Mouse (Mus musculus) stomach, embryonic 14.5 days (tissue): Measurements from ENCODE around the gene Zbtb8os. TPM values are rescaled to one million over a fixed set of nuclear protein-coding genes. Genes with fewer than 3 reads are reported as not detected.
"Not testable (repeated sequence)": the region's sequence is repeated elsewhere in the genome, so short reads cannot be mapped to it uniquely, and the experiment has no call there.

Experiments
- ATAC-seq: fragments of 200-750 bp; cut with Nextera tagmentation; 2 replicates; pipeline ENCODE4 v1.8.0; 2017; ENCODE audit warnings: low read depth, moderate TSS enrichment; ENCODE audit not compliant: insufficient number of reproducible peaks, insufficient read depth, low FRiP score
- H3K27ac ChIP-seq: fragments of 300-500 bp; sonication (generic); 2 replicates; pipeline ENCODE4 v1.5.1; 2014; ENCODE audit warnings: mild to moderate bottlenecking, low read length, moderate library complexity, mixed read lengths
- H3K27me3 ChIP-seq: fragments of 300-500 bp; sonication (generic); 2 replicates; pipeline ENCODE4 v1.6.1; 2014; ENCODE audit warnings: low read length, control low read depth, mixed read lengths; ENCODE audit not compliant: control insufficient read depth, insufficient read depth
- H3K36me3 ChIP-seq: fragments of 300-500 bp; sonication (generic); 2 replicates; pipeline ENCODE4 v1.6.1; 2014; ENCODE audit warnings: mild to moderate bottlenecking, control low read depth, low read length, moderate library complexity, mixed read lengths; ENCODE audit not compliant: control insufficient read depth, insufficient read depth
- H3K4me1 ChIP-seq: fragments of 300-500 bp; sonication (generic); 2 replicates; pipeline ENCODE4 v1.6.1; 2014; ENCODE audit warnings: low read length, control low read depth, mixed read lengths; ENCODE audit not compliant: control insufficient read depth, insufficient read depth
- H3K4me2 ChIP-seq: fragments of 300-500 bp; sonication (generic); replicated peaks from 2 replicates; pipeline ENCODE4 v1.6.1; 2014; ENCODE audit warnings: low read depth, low read length, control low read depth
- H3K4me3 ChIP-seq: fragments of 300-500 bp; sonication (generic); 2 replicates; pipeline ENCODE4 v1.5.1; 2014; ENCODE audit warnings: low read depth, low read length, control low read depth
- H3K9ac ChIP-seq: fragments of 300-500 bp; sonication (generic); replicated peaks from 2 replicates; pipeline ENCODE4 v1.6.1; 2014; ENCODE audit warnings: low read depth, mild to moderate bottlenecking, control low read depth, low read length, moderate library complexity, mixed read lengths
- H3K9me3 ChIP-seq: fragments of 300-500 bp; sonication (generic); 2 replicates; pipeline ENCODE4 v1.6.1; 2016; ENCODE audit warnings: low read depth, low read length, control low read depth; ENCODE audit not compliant: control insufficient read depth
- WGBS: fragments of 180-500 bp; shearing (Covaris S2); extraction: QIAGEN DNeasy Blood & Tissue Kit; methylation state at CpG from one replicate; pipeline ENCODE4 v1.1.7; 2014; 5-methylcytosine and 5-hydroxymethylcytosine counted together
- polyA plus RNA-seq: library from polyadenylated mRNA; unstranded; fragments of >200 nt; fragmentation: Nextera tagmentation; extraction: Ambion mirVana; gene quantifications from 2 replicates; pipeline ENCODE4 v1.2.1, GENCODE M21; 2014

Gene Zbtb8os
- polyA plus RNA-seq, 1 experiment from 2014 or later = 52.2 TPM

DNA sequence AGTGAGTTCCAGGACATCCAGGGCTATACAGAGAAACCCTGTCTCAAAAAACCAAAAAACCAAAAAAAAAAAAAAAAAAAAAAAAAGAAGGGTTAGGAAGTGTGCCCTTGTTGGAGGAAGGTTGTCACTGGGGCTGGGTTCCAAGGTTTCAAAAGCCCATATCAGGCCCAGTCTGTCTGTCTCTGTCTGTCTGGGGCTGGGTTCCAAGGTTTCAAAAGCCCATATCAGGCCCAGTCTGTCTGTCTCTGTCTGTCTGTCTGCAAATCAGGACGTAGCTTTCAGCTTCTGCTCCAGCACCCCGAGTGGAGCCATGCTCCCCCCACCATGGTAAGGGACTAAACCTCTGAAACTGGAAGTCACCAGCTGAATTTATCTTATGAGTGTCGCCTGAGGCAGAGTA is 26.7 kb downstream of the Zbtb8os start:
- H3K36me3 ChIP-seq = peaks cover 18% of the 10 kb centered on the region
- not testable (repeated sequence) for H3K27ac ChIP-seq, H3K4me2 ChIP-seq, H3K4me1 ChIP-seq, H3K4me3 ChIP-seq, H3K9ac ChIP-seq, H3K9me3 ChIP-seq, ATAC-seq, H3K27me3 ChIP-seq
- WGBS = 82% methylated on average over 3 of the region's 3 CpGs

DNA sequence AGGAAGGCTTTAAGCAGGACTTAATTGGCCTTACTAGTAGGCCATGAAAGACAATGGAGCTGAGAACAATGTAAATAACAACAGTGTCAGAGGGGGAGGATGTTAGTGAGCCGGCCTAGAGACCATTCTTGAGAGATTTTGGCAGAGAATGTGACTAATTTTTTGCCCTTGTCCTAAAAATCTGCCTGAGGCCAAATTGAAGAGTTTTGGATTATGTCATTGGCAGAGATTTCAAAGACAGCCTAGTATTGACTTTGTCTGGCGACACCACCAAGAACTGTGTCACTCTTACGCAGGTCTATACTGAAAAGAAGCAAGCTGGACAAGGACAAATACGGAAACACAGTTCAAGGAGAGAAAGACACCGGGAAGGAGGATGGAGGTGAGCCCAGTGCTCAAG is 27.3 kb downstream of the Zbtb8os start:
- no peak overlapping the region for H3K4me2 ChIP-seq
- no peak overlapping the region for H3K27ac ChIP-seq
- H3K36me3 ChIP-seq = peaks cover 18% of the 10 kb centered on the region
- no peaks in the 10 kb centered on the region for H3K4me1 ChIP-seq
- no peaks in the 10 kb centered on the region for H3K9me3 ChIP-seq
- ATAC-seq = no peak
- H3K27me3 ChIP-seq = no peaks in the 10 kb centered on the region
- WGBS = 77% methylated on average over 5 of the region's 5 CpGs
- no peak overlapping the region for H3K4me3 ChIP-seq
- H3K9ac ChIP-seq = no peak overlapping the region

DNA sequence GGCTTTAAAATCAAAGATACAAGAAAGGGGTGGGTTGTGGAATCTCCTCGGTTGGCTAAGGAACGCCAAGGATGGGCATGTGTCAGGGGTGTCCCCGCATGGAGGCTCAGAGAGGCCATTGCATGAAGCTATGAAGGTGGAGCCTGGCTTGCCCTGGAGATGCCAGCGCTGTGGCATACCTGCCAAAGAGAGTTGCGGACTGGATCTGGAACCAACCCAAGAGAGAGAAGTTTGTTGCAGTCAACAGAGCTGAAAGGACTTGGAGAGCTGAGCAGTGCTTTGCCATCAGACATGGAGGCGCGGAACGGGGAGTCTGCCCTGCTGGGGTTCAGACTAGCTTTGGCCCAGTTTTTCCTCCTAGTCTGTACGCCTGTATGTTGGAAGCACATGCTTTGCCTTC is 28.0 kb downstream of the Zbtb8os start:
- Histone ChIP-seq H3K4me1 (no peaks in the 10 kb centered on the region), H3K9ac (no peak overlapping the region), H3K4me3 (no peak overlapping the region), H3K36me3 (peaks cover 13% of the 10 kb centered on the region), H3K27ac (no peak overlapping the region), H3K27me3 (no peaks in the 10 kb centered on the region), H3K9me3 (no peaks in the 10 kb centered on the region), H3K4me2 (no peak overlapping the region)
- ATAC-seq = no peak
- WGBS = 93% methylated on average over 9 of the region's 9 CpGs

DNA sequence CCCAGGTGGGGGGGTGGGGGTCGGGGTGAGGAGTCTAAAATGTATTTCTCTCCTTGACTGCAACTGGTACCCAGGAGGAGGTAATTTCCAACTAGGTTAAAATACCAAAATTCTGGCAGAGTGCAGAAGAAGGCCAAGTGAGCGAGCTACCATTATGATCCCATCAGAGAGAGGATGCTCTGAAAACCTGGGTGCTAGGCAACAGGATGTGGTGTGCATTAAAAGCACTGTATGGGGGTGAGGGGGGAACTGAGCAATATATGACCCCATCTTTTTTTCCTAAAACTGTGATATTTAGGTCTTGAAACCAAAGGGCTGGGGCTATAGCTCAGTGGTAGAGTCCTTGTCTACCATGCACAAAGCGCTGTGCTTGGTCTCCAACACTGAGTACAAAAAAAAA is 28.9 kb downstream of the Zbtb8os start:
- Histone ChIP-seq H3K4me2 (no peak overlapping the region), H3K4me3 (no peak overlapping the region), H3K4me1 (no peaks in the 10 kb centered on the region), H3K9ac (no peak overlapping the region), H3K27ac (no peak overlapping the region), H3K9me3 (no peaks in the 10 kb centered on the region), H3K27me3 (no peaks in the 10 kb centered on the region), H3K36me3 (peaks cover 11% of the 10 kb centered on the region)
- ATAC-seq = no peak
- WGBS = 78% methylated on average over 3 of the region's 3 CpGs

GRCm38 (mm10) chr4:129365224-129365623 is 29.7 kb downstream of the Zbtb8os start:
- Histone ChIP-seq H3K4me2 (no peak overlapping the region), H3K27me3 (no peaks in the 10 kb centered on the region), H3K4me1 (no peaks in the 10 kb centered on the region), H3K9me3 (no peaks in the 10 kb centered on the region), H3K36me3 (peaks cover 2% of the 10 kb centered on the region), H3K27ac (no peak overlapping the region), H3K9ac (no peak overlapping the region), H3K4me3 (no peak overlapping the region)
- 84% methylated on average over 5 of the region's 5 CpGs for WGBS
- ATAC-seq = no peak

DNA sequence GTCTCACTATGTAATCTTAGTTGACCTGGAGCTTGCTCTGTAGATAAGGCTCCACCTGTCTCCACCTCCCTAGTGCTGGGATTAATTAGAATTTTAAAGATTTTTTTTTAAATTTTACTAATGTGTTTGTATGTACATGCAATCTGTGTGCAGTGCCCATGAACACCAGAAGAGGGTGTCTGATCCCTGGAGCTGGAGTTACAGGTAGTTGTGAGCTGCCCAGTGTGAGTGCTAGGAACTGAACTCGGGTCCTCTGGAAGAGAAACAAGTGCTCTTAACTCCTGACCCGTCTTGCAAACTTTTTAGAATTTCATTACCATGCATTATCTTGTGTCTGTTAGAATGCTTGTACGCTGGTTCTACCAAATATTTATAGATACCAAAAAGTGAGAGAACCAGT is 35.9 kb downstream of the Zbtb8os start:
- Histone ChIP-seq H3K9ac (no peak overlapping the region), H3K36me3 (no peaks in the 10 kb centered on the region; the same call in 1 of the 2 replicates), H3K27me3 (no peaks in the 10 kb centered on the region), H3K9me3 (no peaks in the 10 kb centered on the region), H3K27ac (no peak overlapping the region), H3K4me3 (no peak overlapping the region), H3K4me1 (no peaks in the 10 kb centered on the region), H3K4me2 (no peak overlapping the region)
- WGBS = 92% methylated on average over 3 of the region's 3 CpGs
- ATAC-seq = no peak

- H3K27ac ChIP-seq = no peak overlapping the region
- WGBS = 48% methylated on average over 8 of the region's 8 CpGs
- ATAC-seq = no peak
These were observed 37.9 kb downstream of the Zbtb8os start for GRCm38 (mm10) chr4:129373202-129373976.

GRCm38 (mm10) chr4:129374219-129374755 is 38.8 kb downstream of the Zbtb8os start:
- Histone ChIP-seq H3K27ac (no peak overlapping the region), H3K27me3 (no peaks in the 10 kb centered on the region), H3K4me3 (no peak overlapping the region), H3K9ac (no peak overlapping the region), H3K4me2 (no peak overlapping the region), H3K36me3 (no peaks in the 10 kb centered on the region; the same call in 1 of the 2 replicates), H3K4me1 (no peaks in the 10 kb centered on the region), H3K9me3 (no peaks in the 10 kb centered on the region)
- no peak for ATAC-seq
- WGBS = 55% methylated on average over 11 of the region's 11 CpGs

More at GRCm38 (mm10) chr4:129373202-129373976, 37.9 kb downstream of the Zbtb8os start:
- Histone ChIP-seq H3K4me2 (no peak overlapping the region), H3K36me3 (no peaks in the 10 kb centered on the region; the same call in 1 of the 2 replicates), H3K9me3 (no peaks in the 10 kb centered on the region), H3K27me3 (no peaks in the 10 kb centered on the region), H3K9ac (no peak overlapping the region), H3K4me3 (no peak overlapping the region), H3K4me1 (no peaks in the 10 kb centered on the region)
